Mouse (Mus musculus): ENCODE measurements at regions not wholly inside any gene's neighbourhood (a gene's known extent, or its start where the extent isn't known, plus 50 kb on each side); places are given as distances from the start of the nearest gene placed in this dataset.

DNA sequence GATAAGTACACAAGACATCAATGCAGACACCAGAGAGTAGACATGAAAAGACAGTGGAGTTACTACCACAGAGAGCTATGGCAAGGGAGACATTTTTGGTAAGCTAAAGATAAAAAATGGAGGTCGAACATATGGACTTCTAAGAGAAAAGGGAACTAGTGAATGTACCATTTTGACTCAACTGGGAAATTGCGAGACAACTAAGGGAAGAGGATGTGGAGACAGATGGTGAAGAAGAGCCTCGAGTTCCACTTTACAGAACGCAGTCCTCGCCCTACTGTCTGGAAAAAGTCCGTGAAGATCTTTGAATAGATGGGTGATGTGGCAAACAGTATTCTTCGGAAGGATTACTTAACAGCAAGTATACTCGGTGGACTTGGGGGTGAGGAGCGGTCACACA lies 181.2 kb upstream of the Mpped2 start:
- no peak overlapping the region for H3K4me2 ChIP-seq
- H3K27ac ChIP-seq, result peak overlapping the region; percentile 78; the same call in 1 of the 2 replicates
- no peak for ATAC-seq (ENCODE audit: low FRiP score)
- no peaks in the 10 kb centered on the region for H3K36me3 ChIP-seq (replicated peaks)
- no peaks in the 10 kb centered on the region for H3K9me3 ChIP-seq
- no peak overlapping the region for H3K9ac ChIP-seq
- H3K4me1 ChIP-seq, result peaks cover 16% of the 10 kb centered on the region
- H3K27me3 ChIP-seq, result no peaks in the 10 kb centered on the region
- H3K4me3 ChIP-seq (replicated peaks), result no peak overlapping the region
- WGBS, result 81% methylated on average over 9 of the region's 9 CpGs

DNA sequence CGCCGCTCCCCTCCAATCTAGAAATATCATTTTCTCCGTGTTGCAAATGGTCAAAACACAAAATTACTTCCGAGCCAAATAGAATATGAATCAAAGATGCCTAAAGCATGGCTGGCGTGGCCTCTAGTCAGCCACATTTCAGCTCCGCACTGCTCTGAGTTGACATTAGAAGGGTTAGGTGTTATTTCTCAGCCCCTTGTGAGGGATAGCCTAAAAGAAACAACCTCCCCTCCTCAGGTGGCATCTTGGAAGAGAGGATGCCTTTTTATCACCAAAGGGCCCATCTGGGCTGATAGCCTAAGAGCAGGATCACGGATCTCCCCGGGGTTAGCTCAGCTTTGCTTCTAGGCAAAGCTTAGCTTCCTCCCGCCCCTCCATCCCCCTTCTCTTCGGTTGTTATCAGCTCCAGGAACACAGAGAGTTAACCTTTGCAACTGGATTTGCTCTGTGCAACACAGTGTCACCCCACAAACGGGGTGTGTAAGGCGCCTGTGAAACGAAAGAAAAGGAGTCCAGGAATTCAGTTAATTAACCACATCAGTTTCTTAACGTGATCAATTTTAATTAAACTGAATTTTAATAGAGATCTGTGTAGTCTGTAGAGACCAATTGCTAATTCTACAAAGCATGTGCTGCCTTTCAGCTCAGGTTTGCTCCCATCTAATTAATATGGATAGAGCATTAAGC lies 180.6 kb upstream of the Mpped2 start:
- Histone ChIP-seq H3K4me2 (peak overlapping the region; percentile 32), H3K36me3 (replicated peaks) (no peaks in the 10 kb centered on the region), H3K9ac (no peak overlapping the region), H3K9me3 (no peaks in the 10 kb centered on the region), H3K27me3 (no peaks in the 10 kb centered on the region), H3K27ac (peak overlapping the region; percentile 78), H3K4me1 (peaks cover 16% of the 10 kb centered on the region), H3K4me3 (replicated peaks) (no peak overlapping the region)
- 30% methylated on average over 14 of the region's 14 CpGs for WGBS
- ATAC-seq (ENCODE audit: low FRiP score), result peak; percentile 87

DNA sequence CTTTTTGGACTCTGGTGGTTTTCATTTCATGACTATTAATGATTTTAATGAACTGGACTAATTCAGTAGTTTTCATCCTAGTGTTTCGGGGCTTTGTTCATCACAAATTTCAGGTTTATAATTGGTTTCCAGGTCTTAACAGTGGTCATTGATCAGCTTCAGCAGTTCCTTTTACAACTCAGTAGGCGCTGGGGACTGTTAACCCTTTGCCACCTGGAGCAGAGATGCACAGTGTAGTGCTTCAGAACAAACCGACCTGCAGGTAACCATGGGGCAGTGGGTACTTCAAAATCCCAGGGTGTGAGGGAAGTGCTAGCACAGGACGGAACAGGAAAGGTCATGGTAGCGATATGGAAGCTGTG lies 180.1 kb upstream of the Mpped2 start:
- WGBS, result 12% methylated on average over 5 of the region's 5 CpGs
- Histone ChIP-seq H3K27ac (no peak overlapping the region; the same call in 1 of the 2 replicates), H3K27me3 (no peaks in the 10 kb centered on the region), H3K36me3 (replicated peaks) (no peaks in the 10 kb centered on the region), H3K4me1 (peaks cover 16% of the 10 kb centered on the region), H3K4me2 (peak overlapping the region; percentile 32), H3K9ac (no peak overlapping the region), H3K4me3 (replicated peaks) (no peak overlapping the region), H3K9me3 (no peaks in the 10 kb centered on the region)
- peak; percentile 93 for ATAC-seq (ENCODE audit: low FRiP score)

DNA sequence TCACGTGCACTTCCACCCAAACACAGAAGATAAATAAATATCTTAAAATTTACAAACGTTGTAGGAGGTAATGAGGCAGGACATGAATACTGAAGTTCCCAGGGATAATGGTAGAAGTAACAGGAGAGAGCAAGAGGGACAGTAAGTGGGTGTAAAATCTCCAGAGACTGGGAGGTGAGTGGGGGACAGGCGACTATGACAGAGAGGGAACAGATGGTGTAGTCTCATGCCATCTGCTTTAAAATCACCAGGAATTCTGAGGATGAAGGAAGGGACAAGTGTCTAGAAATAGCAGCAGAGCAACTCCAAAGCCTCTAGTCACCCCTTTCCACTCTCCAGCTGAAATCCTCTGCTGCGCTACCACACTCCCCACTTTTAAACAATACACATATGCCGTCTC lies 175.8 kb upstream of the Mpped2 start:
- 81% methylated on average over 5 of the region's 5 CpGs for WGBS
- H3K9ac ChIP-seq, result no peak overlapping the region
- H3K27me3 ChIP-seq, result no peaks in the 10 kb centered on the region
- no peaks in the 10 kb centered on the region for H3K36me3 ChIP-seq (replicated peaks)
- no peak for ATAC-seq (ENCODE audit: low FRiP score)
- H3K9me3 ChIP-seq, result no peaks in the 10 kb centered on the region
- H3K27ac ChIP-seq, result no peak overlapping the region
- peaks cover 14% of the 10 kb centered on the region for H3K4me1 ChIP-seq
- no peak overlapping the region for H3K4me3 ChIP-seq (replicated peaks)
- H3K4me2 ChIP-seq, result no peak overlapping the region

DNA sequence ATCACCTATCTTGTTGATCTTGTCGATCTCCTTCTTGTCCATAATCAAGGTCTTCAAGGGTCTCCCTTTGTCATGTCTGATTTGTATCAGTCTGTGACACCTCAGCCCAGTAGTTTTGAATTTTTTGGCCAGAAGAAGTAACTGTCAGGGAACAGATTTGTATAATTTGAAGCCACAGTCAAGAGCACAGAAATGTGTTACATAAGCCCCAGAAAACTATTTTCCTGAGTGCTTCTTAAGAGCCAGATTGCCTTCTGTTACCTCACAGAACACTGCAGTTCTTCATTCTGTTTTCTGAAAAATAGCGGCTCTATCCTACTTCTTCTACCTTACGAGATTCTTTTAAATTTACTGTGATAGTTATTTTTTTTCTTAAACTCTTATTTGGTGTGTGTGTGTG lies 170.1 kb upstream of the Mpped2 start:
- no peak overlapping the region for H3K4me2 ChIP-seq
- H3K27ac ChIP-seq, result no peak overlapping the region
- peaks cover 5% of the 10 kb centered on the region; the same call in 1 of the 2 replicates for H3K4me1 ChIP-seq
- 90% methylated on average over 3 of the region's 3 CpGs for WGBS
- H3K36me3 ChIP-seq (replicated peaks), result no peaks in the 10 kb centered on the region
- no peaks in the 10 kb centered on the region for H3K9me3 ChIP-seq
- ATAC-seq (ENCODE audit: low FRiP score), result no peak
- H3K9ac ChIP-seq, result no peak overlapping the region
- no peak overlapping the region for H3K4me3 ChIP-seq (replicated peaks)
- no peaks in the 10 kb centered on the region for H3K27me3 ChIP-seq

DNA sequence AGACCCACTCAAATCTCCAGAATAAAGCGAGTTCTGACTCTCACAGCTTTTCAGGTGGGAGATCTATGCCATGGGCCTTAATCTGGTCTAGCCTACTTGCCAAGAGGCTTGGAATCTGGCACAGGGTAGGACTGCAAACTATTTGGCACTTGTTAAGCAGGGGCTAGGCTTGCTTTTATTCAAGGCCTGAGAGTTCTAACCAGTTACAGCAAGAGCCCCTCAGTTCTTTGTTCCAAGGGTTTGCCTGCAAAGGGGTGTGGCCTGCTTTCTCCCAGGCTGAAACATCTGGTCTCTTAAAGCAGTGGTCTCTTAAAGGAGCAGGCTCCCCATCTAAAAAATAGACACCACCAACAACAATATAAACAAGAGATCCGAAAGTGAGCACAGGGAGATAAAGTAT lies 166.1 kb upstream of the Mpped2 start:
- H3K9ac ChIP-seq, result no peak overlapping the region
- no peak overlapping the region for H3K4me3 ChIP-seq (replicated peaks)
- H3K36me3 ChIP-seq (replicated peaks), result no peaks in the 10 kb centered on the region
- H3K27me3 ChIP-seq, result no peaks in the 10 kb centered on the region
- H3K9me3 ChIP-seq, result no peaks in the 10 kb centered on the region
- peak; percentile 92 for ATAC-seq (ENCODE audit: low FRiP score)
- no peak overlapping the region for H3K4me2 ChIP-seq
- 30% methylated on average over 2 of the region's 2 CpGs for WGBS
- H3K4me1 ChIP-seq, result peaks cover 5% of the 10 kb centered on the region; the same call in 1 of the 2 replicates
- peak overlapping the region; percentile 59; the same call in 1 of the 2 replicates for H3K27ac ChIP-seq

DNA sequence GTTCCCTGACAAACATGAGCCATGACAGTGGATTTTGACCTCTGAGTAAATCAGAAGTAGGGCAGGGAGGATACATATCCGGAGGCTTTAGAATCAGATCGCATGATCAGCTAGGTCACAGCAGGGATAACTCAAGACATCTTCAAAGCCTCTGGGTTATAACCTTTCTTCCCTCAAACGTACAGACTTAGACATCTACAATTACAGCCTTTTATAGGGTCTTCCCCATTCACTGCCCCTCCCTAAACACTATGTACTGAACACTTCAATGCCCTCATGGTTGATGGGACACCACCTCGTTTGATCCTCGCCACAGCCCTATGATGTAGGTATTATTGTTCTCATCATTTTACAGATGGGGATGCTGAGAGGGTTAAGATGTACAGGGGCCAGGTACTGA lies 163.8 kb upstream of the Mpped2 start:
- no peak overlapping the region for H3K4me2 ChIP-seq
- H3K27me3 ChIP-seq, result no peaks in the 10 kb centered on the region
- WGBS, result 65% methylated on average over 5 of the region's 5 CpGs
- no peaks in the 10 kb centered on the region for H3K36me3 ChIP-seq (replicated peaks)
- ATAC-seq (ENCODE audit: low FRiP score), result no peak
- H3K9me3 ChIP-seq, result no peaks in the 10 kb centered on the region
- H3K27ac ChIP-seq, result no peak overlapping the region
- no peak overlapping the region for H3K9ac ChIP-seq
- peaks cover 5% of the 10 kb centered on the region; the same call in 1 of the 2 replicates for H3K4me1 ChIP-seq
- no peak overlapping the region for H3K4me3 ChIP-seq (replicated peaks)

DNA sequence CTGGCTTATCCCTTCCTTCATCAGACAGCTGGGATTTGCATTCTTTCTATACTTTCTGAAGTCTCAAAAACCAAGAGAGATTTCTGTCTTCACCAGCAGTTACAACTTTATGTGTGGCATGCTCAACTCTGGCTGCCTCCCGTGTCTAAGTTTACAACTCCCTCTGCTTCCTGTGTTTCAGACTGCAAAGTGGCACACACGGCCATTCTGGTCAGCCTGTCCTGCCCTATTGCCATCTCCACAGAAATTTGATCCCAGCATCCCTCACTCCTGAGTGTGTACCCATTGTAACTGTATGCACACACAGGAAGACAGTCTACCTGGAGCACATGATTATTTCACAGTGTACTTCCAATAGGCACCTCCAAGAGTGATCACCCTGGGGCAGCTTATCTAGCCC lies 163.3 kb upstream of the Mpped2 start:
- Histone ChIP-seq H3K27ac (no peak overlapping the region), H3K4me3 (replicated peaks) (no peak overlapping the region), H3K36me3 (replicated peaks) (no peaks in the 10 kb centered on the region), H3K9ac (no peak overlapping the region), H3K9me3 (no peaks in the 10 kb centered on the region), H3K4me2 (no peak overlapping the region), H3K27me3 (no peaks in the 10 kb centered on the region), H3K4me1 (peaks cover 5% of the 10 kb centered on the region; the same call in 1 of the 2 replicates)
- no peak for ATAC-seq (ENCODE audit: low FRiP score)
- WGBS, result 79% methylated on average over 2 of the region's 2 CpGs

DNA sequence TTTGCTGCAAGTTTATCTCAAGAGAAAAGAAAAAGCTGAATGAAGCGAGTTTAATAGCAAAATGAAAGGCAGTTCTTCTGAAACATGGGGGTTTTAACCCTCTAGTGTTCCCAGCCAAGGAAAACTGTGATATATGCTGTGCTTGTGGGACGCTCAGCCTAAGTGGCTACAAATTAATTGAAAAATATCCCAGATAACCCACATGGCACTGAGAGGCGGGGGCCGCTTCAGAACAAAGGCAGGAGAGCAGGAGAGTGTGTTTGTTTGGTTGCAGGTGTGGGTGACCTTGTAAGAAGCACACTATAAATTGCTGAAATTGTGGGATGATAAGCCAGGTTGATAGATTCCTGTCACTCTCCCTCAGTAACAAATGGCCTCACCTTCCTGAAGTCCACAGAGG lies 154.7 kb upstream of the Mpped2 start:
- ATAC-seq (ENCODE audit: low FRiP score), result no peak
- no peaks in the 10 kb centered on the region for H3K27me3 ChIP-seq
- H3K36me3 ChIP-seq (replicated peaks), result no peaks in the 10 kb centered on the region
- H3K9ac ChIP-seq, result no peak overlapping the region
- no peak overlapping the region for H3K4me2 ChIP-seq
- no peaks in the 10 kb centered on the region for H3K9me3 ChIP-seq
- peaks cover 13% of the 10 kb centered on the region; the same call in 1 of the 2 replicates for H3K4me1 ChIP-seq
- H3K4me3 ChIP-seq (replicated peaks), result no peak overlapping the region
- H3K27ac ChIP-seq, result no peak overlapping the region
- WGBS, result 73% methylated on average over 4 of the region's 4 CpGs

DNA sequence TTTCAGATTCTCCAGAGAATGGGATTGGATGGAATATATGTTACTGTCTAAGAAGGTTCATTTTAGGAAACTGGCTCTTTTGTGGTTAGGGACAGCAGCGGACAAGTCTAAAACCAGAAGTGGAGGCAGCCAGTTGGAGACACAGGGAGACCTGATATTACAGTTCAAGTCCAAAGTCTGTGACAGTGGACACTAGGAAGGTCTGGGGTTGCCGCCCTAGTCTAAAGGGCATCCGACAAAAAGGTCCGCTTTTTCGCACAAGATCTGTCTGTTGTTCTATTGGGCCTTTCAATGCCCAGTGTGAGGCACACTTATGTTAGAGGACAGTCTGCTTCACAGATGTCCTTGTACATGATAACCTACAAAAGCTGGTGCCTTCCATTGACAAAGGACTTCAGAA lies 152.9 kb upstream of the Mpped2 start:
- Histone ChIP-seq H3K4me1 (peaks cover 13% of the 10 kb centered on the region; the same call in 1 of the 2 replicates), H3K27me3 (no peaks in the 10 kb centered on the region), H3K36me3 (replicated peaks) (no peaks in the 10 kb centered on the region), H3K9me3 (no peaks in the 10 kb centered on the region), H3K4me2 (no peak overlapping the region), H3K9ac (no peak overlapping the region), H3K4me3 (replicated peaks) (no peak overlapping the region), H3K27ac (no peak overlapping the region)
- WGBS, result 93% methylated on average over 5 of the region's 5 CpGs
- ATAC-seq (ENCODE audit: low FRiP score), result no peak

DNA sequence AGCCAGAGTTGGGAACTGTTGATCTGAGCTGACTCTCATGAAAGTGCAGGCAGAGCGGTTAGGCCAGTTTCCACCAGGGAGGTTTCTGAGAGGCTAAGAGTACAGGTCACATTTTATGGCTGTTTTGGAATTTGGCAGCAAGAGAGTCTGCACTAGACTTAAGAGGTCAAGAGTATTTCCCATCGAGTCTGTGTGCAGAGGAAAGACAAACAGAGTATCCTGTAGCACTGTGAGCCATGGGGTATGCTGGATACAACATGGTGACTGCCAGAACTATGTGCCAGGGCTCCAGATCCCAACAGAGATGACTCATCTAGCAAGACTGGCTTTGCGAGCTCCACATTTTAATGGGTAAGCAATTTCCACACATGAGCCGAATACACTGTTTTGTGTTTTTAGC lies 146.0 kb upstream of the Mpped2 start:
- no peaks in the 10 kb centered on the region for H3K27me3 ChIP-seq
- no peak overlapping the region for H3K4me2 ChIP-seq
- H3K36me3 ChIP-seq (replicated peaks), result no peaks in the 10 kb centered on the region
- WGBS, result 90% methylated on average over 4 of the region's 4 CpGs
- H3K4me1 ChIP-seq, result no peaks in the 10 kb centered on the region
- no peaks in the 10 kb centered on the region for H3K9me3 ChIP-seq
- H3K9ac ChIP-seq, result no peak overlapping the region
- ATAC-seq (ENCODE audit: low FRiP score), result no peak
- no peak overlapping the region for H3K27ac ChIP-seq
- H3K4me3 ChIP-seq (replicated peaks), result no peak overlapping the region

DNA sequence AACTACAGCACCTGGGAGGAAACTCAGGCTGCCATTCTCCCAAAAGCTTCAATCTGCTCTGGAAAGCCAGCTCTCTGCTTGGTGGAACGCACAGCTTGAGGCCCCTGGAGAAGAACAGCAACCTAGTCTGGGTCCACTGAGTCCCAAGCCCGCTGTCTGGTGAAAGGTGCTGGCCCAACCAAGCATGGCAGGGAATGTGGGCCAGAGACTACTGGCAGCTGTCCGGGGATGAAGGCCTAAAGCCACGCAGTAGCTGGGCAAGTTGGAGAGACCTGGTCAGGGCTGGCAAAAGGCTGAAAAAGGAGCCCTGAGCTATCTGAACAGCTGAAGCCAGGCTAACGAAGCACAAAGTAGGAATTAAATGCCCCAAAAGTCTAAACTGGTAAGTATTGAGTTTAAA lies 139.4 kb upstream of the Mpped2 start:
- Histone ChIP-seq H3K4me3 (replicated peaks) (no peak overlapping the region), H3K36me3 (replicated peaks) (no peaks in the 10 kb centered on the region), H3K4me1 (no peaks in the 10 kb centered on the region), H3K9ac (no peak overlapping the region), H3K27ac (no peak overlapping the region), H3K9me3 (no peaks in the 10 kb centered on the region), H3K27me3 (no peaks in the 10 kb centered on the region), H3K4me2 (no peak overlapping the region)
- ATAC-seq (ENCODE audit: low FRiP score), result no peak
- 80% methylated on average over 5 of the region's 5 CpGs for WGBS

DNA sequence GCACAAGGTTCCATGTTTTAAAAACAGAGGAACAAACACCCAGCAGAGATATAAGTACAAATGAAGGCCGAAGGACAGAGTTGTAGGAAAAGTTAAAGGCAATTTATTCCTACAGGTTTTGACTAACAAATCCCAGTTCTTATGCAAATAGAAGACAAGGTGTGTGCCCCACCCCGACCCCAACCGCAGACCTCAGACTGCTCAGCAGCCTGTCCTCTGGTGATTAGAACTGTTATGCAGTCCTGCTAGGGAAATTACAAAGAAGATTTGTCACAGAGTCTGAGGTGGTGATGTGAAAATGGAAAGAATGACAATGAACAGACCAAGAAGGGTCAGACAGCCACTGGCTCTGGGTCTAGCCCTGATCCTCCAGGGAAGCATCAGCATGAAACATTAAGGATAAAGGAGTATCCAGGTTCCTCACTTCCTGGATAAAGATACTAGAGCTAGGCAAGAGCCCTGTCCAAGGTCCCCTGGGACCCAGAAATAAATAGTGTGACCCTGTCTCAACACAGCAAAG lies 131.4 kb upstream of the Mpped2 start:
- no peak overlapping the region for H3K27ac ChIP-seq
- ATAC-seq (ENCODE audit: low FRiP score), result no peak
- no peaks in the 10 kb centered on the region for H3K36me3 ChIP-seq (replicated peaks)
- H3K4me2 ChIP-seq, result no peak overlapping the region
- H3K9ac ChIP-seq, result no peak overlapping the region
- 73% methylated on average over 3 of the region's 3 CpGs for WGBS
- H3K27me3 ChIP-seq, result no peaks in the 10 kb centered on the region
- H3K4me1 ChIP-seq, result no peaks in the 10 kb centered on the region
- H3K4me3 ChIP-seq (replicated peaks), result no peak overlapping the region
- no peaks in the 10 kb centered on the region for H3K9me3 ChIP-seq

All from forebrain, embryonic 12.5 days (tissue).